Mouse (Mus musculus) liver, adult 2 months (tissue): ENCODE data around the gene Ang2.

ENCODE experiments used
- CTCF ChIP-seq: fragments of 200-500 bp; IDR thresholded peaks from 2 replicates; pipeline ENCODE4 v1.5.1; 2011; ENCODE audit warnings: low read depth, low read length, control low read depth
- POLR2A ChIP-seq: fragments of 200-500 bp; IDR thresholded peaks from 2 replicates; pipeline ENCODE4 v1.6.1; 2011; ENCODE audit warnings: low read length, control low read depth; ENCODE audit not compliant: insufficient read depth; ENCODE audit errors: extremely low read depth

GRCm38 (mm10) chr14:51146685-51147084 is 52.3 kb downstream of the Ang2 start, which contains the start of gene Rnase1:
- no peak for TF ChIP-seq CTCF
- TF ChIP-seq POLR2A = no peak
